Mouse (Mus musculus): ENCODE measurements around the gene Wnk2. TPM values are rescaled to one million over a fixed set of nuclear protein-coding genes. Genes with fewer than 3 reads are reported as not detected.

Gene Wnk2
- polyA plus RNA-seq, 1 experiment from 2014 or later, result 2.1 TPM

Other genes with a start within 250 kb of the Wnk2 start
- gene Fam120a, start 180.0 kb downstream of the Wnk2 start, polyA plus RNA-seq (2015; fragmentation: Nextera tagmentation; extraction: Ambion mirVana), result 21.4 and 22.0 TPM in 2 replicates
- 47.1 and 50.5 TPM in 2 replicates for gene Ninj1, start 39.5 kb upstream of the Wnk2 start, polyA plus RNA-seq (2015; fragmentation: Nextera tagmentation; extraction: Ambion mirVana)
- 58.0 and 64.7 TPM in 2 replicates for gene Card19, start 68.0 kb upstream of the Wnk2 start, polyA plus RNA-seq (2015; fragmentation: Nextera tagmentation; extraction: Ambion mirVana)
- gene Susd3, start 100.7 kb upstream of the Wnk2 start, polyA plus RNA-seq (2015; fragmentation: Nextera tagmentation; extraction: Ambion mirVana), result 1.8 and 1.9 TPM in 2 replicates
- gene Fgd3, start 172.3 kb upstream of the Wnk2 start, polyA plus RNA-seq (2015; fragmentation: Nextera tagmentation; extraction: Ambion mirVana), result 0.38 and 0.77 TPM in 2 replicates
- 34.2 and 36.6 TPM in 2 replicates for gene Bicd2, start 193.6 kb upstream of the Wnk2 start, polyA plus RNA-seq (2015; fragmentation: Nextera tagmentation; extraction: Ambion mirVana)